Mouse (Mus musculus) CD4-positive helper T cell, adult 2 months (primary cell): Measurements from ENCODE around the gene Olfr432.
"Not testable (repeated sequence)": the region's sequence is repeated elsewhere in the genome, so short reads cannot be mapped to it uniquely, and the experiment has no call there.

Experiments used
- DNase-seq: peaks from one replicate; pipeline ENCODE4 v3.0.0-alpha.2; 2012; ENCODE audit warnings: low read depth, missing footprints, low spot score

The Olfr432 gene

GRCm38 (mm10) chr1:174048893-174049292 is at the start of gene Olfr432:
Gene Olfr432, plus strand, starts transcription at chr1:174049205.
- no peak for DNase-seq

GRCm38 (mm10) chr1:174004352-174005109 is 44.5 kb upstream of the Olfr432 start:
- DNase-seq = not testable (repeated sequence)

- not testable (repeated sequence) for DNase-seq
These were observed 42.0 kb upstream of the Olfr432 start for GRCm38 (mm10) chr1:174007050-174007449.

- no peak for DNase-seq
These were observed 17.3 kb upstream of the Olfr432 start, which contains the start of gene Ifi205 for GRCm38 (mm10) chr1:174031698-174032097. Gene Ifi205, minus strand, starts transcription at chr1:174031810.

GRCm38 (mm10) chr1:174035841-174036240 is 13.2 kb upstream of the Olfr432 start:
- no peak for DNase-seq

GRCm38 (mm10) chr1:174038480-174038879 is 10.5 kb upstream of the Olfr432 start:
- no peak for DNase-seq

- peak; percentile 75 for DNase-seq
These were observed 8.4 kb upstream of the Olfr432 start, which contains the start of gene Olfr433 for GRCm38 (mm10) chr1:174040523-174041177. Gene Olfr433, plus strand, starts transcription at chr1:174040705.

GRCm38 (mm10) chr1:174042091-174042884 is 6.7 kb upstream of the Olfr432 start:
- not testable (repeated sequence) for DNase-seq

GRCm38 (mm10) chr1:174044431-174044830 is 4.6 kb upstream of the Olfr432 start:
- no peak for DNase-seq

GRCm38 (mm10) chr1:174048227-174048626 is 778 bp upstream of the Olfr432 start:
- not testable (repeated sequence) for DNase-seq

- not testable (repeated sequence) for DNase-seq
These were observed 352 bp downstream of the Olfr432 start for GRCm38 (mm10) chr1:174049357-174049756.

GRCm38 (mm10) chr1:174050532-174050931 is 1.5 kb downstream of the Olfr432 start:
- DNase-seq = no peak

- DNase-seq = no peak
These were observed 2.5 kb downstream of the Olfr432 start for GRCm38 (mm10) chr1:174051515-174051914.

GRCm38 (mm10) chr1:174051931-174052536 is 3.0 kb downstream of the Olfr432 start:
- DNase-seq = no peak

- DNase-seq = no peak
These were observed 4.0 kb downstream of the Olfr432 start for GRCm38 (mm10) chr1:174052981-174053380.

GRCm38 (mm10) chr1:174055248-174055647 is 6.2 kb downstream of the Olfr432 start:
- no peak for DNase-seq

GRCm38 (mm10) chr1:174066305-174066704 is 17.3 kb downstream of the Olfr432 start, which contains the start of gene Olfr430:
Gene Olfr430, plus strand, starts transcription at chr1:174066605.
- no peak for DNase-seq

- no peak for DNase-seq
These were observed 35.0 kb downstream of the Olfr432 start, which contains the start of gene Olfr429 for GRCm38 (mm10) chr1:174084031-174084430. Gene Olfr429, plus strand, starts transcription at chr1:174084331.

GRCm38 (mm10) chr1:174096591-174096990 is 47.6 kb downstream of the Olfr432 start, which contains the start of gene Olfr427:
Gene Olfr427, plus strand, starts transcription at chr1:174096891.
- no peak for DNase-seq

GRCm38 (mm10) chr1:174103735-174104134 is 54.7 kb downstream of the Olfr432 start:
- DNase-seq = no peak
